Mouse (Mus musculus) layer of hippocampus, postnatal 25 days (tissue): ENCODE data around the gene Flt3l. TPM values are rescaled to one million over a fixed set of nuclear protein-coding genes. Genes with fewer than 3 reads are reported as not detected.
"Not testable (repeated sequence)": the region's sequence is repeated elsewhere in the genome, so short reads cannot be mapped to it uniquely, and the experiment has no call there.

Experiments
- DNase-seq, 2 experiments: peaks; one replicate each; pipeline ENCODE4 v3.0.0; 2022; ENCODE audit warnings: mixed read lengths in 2 of 2, low spot score in 1 of 2; ENCODE audit errors: extremely low spot score in 1 of 2
- total RNA-seq, 2 experiments: library from RNA; stranded (reverse); gene quantifications; 2 replicates each; pipeline ENCODE4 v1.2.3; 2021

Gene Flt3l
- total RNA-seq, 2 experiments from 2014 or later: 4.5 to 8.2 TPM

DNA sequence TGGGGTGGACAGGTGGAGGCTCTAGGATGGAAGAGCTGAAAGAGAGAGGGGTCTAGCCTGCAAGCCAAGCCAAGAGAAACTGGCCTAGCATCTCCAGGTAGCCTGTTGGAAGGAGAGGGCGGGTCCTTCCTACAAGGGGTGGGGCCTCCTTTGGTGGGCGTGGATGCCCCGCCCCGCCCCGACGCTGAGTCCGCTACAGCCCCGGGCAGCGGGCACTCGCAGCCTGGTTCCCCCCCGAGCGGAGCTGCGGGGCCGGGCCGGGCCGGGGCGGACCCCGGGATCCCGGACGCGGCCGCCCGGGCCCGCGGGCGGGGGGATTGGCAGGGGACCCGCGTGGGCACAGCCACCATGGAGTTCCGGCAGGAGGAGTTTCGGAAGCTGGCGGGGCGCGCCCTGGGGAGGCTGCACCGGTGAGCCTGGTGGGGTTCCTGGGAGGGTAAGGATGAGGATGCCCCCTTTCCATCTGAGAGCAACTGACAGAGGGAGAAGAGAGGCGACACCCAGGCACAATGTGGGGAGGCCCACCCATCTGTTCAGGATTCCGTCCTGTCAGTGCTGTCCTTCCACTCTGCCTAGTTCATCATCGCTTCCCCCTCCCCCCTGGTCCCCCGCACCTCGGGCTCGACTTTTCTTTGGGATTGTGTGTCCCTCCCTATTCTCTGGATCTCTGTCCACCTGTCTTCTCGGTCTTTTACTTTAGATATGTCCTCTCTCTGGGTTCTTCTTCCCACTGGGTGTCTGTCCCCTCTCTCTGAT is 27.7 kb upstream of the Flt3l start, which contains the start of gene Slc17a7:
Gene Slc17a7, plus strand, starts transcription at position 215 of the 756 bp plus-strand sequence.
- peak in 1 of 2 experiments; percentile 43 for DNase-seq

GRCm38 (mm10) chr7:45162996-45163615 is 26.9 kb upstream of the Flt3l start:
- DNase-seq: no peak

DNA sequence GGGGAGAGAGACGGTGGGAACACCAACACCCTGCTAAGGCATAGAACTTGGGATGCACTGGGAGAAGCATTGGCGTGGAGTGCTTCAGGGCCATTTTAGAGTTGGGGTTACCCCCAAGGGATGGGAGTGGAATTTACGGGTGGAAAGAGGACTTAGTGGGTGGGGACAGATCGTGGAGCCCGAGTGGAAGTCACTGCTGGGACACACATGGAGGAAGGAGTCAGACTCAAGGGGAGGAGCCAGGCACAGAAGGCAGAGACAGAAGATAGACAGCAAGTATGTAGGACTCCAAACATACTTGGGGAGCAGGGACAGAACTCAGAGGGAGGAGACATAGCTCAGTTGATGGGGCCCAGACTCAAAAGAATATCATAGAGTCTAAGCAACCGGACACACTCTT is 26.3 kb upstream of the Flt3l start:
- no peak for DNase-seq

GRCm38 (mm10) chr7:45161612-45162473 is 25.6 kb upstream of the Flt3l start:
- DNase-seq: peak; percentile 96 to 98

GRCm38 (mm10) chr7:45160866-45161265 is 24.6 kb upstream of the Flt3l start:
- DNase-seq: no peak

DNA sequence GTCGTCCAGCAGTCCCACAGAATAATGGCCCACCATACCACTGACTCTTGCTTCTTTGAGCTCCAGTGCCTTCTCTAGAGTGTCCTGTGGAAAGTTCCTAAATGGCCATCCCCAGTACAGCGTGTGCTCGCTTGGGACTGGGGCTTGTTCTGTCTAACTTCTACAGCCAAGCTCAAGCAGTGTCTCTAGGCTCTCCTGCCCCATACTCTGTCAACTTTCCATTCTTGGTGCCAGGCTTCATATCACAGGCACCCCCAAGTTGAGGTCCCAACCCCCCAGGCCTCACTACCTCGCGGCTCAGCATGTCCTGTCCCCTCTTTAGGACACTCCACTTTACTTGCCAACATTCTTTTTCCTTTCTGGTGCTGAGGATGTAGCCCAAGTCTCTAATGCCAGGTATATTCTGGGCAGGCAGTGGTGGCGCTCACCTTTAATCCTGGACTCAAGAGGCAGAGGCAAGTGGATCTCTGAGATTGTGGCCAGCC is 24.1 kb upstream of the Flt3l start:
- no peak for DNase-seq

DNA sequence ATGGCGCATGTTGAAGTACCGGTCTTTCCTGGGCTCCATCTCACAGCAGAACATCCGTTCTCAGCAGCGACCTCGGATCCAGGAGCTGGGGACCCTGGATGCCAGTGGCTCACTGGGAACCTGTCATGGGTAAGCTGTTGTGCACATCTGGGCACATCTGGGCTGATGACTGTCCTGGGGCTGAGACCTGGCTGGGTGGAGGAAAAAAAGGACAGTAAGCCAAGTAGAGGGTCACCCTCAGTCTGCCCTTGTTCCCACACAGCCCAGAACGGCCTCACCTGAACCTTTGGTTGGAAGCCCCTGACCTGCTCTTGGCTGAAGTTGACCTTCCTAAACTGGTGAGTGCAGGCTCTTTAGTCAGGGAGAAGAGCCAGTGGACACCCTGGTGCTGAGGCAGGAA is 22.8 kb upstream of the Flt3l start:
- DNase-seq: no peak

DNA sequence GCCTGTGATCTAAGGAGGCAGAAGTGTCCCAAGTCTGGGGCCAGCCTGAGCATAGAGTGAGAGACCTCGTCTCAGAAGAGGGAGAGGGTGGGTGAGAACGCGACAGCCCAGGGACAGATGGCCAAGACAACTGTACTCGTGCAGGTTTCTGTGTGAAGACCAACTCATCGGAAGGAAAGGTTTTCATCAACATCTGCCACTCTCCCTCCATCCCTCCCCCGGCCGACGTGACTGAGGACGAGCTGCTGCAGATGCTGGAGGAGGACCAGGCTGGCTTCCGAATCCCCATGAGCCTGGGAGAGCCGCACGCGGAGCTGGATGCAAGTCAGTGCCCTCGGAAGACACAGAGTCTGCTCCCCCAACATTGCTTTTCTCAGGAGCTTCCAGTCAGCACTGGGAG is 21.2 kb upstream of the Flt3l start:
- DNase-seq: no peak

GRCm38 (mm10) chr7:45156206-45156605 is 20.0 kb upstream of the Flt3l start:
- no peak for DNase-seq

DNA sequence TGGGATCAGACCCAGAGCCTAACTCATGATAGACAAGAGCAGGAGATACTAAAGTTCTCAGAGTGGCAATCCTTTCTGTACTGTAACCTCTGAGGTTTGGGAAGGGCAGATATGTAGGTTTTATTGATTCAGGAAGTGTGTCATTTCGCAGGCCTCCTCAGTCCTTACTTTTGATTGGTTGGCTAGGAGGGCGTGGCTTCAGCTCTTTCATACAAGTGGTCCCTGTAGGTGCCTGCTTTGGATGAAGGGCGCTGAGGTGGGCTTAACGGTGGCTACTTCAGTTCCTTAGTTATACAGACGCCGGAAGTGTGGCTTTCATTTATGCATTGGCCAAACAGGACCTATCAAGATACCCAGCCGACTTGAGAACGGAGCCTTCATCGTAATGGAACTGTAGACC is 19.4 kb upstream of the Flt3l start:
- no peak for DNase-seq

GRCm38 (mm10) chr7:45154993-45155514 is 18.8 kb upstream of the Flt3l start:
- DNase-seq: peak in 1 of 2 experiments; percentile 38

DNA sequence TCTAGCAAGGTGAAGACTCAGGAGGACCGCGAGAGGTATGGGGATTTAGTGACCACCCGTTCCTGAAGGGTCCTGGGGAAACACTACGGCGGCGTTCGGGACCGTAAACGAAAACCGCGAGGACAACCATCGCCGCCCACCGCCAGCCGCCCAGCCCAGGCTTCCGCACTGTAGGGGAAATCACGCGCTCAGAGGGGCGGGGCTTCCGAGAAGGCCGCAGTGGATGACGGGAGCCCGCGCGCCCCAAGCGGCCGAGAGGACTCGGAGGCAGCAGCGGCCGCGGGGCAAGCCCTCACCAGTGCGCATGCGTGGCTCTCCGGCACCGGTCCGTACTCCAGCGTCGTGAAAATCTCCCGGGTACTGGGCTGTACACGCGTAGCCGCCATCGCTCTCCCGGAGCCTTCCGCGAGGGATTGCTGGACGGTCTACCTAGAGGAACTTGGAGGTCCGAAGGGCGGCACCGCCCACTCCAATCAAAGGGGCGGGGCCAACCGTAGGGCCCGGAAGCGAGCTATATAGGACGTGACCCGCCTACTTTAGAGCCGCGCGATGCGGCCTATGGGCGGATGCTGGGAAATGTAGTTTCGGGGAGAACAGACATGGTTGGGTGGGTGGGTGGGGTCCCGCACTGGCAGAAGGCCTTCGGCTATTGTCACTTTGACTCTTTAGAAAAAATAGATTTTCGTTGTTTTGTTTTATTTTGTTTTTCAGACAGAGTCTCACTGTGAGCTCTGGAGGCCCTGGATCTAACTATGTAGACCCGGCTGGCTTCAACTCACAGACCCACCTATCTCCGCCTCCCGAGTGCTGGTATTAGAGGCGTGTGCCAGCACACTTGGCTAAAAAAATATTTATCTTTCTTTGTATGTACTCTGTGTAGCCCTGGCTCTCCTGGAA is 18.1 kb upstream of the Flt3l start, which contains the start of the genes Pih1d1 and Aldh16a1:
Gene Pih1d1, plus strand, starts transcription at position 208 of the 897 bp plus-strand sequence.
Gene Aldh16a1, minus strand, starts transcription at position 489 of the 897 bp plus-strand sequence.
- peak; percentile 92 to 99 for DNase-seq

DNA sequence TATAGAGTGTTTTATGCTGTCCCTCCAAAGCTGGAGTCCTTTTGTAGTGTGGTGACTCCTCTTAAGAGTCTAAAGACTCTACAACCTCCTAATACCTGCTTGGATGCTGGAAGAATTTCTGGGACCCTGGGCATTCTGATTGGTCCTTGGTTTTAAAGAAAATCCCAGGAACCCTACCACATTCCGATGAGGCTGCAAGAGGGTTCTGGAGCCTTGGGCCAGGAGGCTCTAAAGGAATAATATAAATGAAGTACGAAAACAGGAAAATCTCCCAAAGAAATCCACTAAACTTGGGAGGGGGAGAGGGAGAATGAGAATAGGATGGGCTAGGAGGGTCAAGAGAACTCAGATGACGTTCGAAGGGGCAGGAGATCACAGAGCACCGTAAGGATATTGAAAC is 17.4 kb upstream of the Flt3l start:
- no peak for DNase-seq

GRCm38 (mm10) chr7:45153052-45153451 is 16.8 kb upstream of the Flt3l start:
- DNase-seq: not testable (repeated sequence)

DNA sequence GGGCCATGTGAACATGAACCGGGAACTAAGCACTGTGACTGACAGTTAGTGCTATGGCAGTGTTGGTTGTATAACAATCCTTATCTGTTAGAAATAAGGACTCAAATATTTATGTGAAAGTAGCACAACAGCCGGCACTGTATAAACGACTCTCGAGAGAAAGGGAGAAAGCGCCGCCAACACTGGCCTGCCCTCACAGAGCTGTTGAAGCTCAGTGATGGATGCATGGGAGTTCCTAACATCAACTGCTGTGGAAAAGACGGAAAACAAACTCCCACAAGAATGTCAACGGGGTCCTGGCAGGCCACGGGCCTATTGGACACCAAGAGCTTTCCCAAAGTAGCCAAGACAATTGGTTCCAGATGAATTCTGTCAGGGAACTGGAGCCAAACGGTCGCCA is 15.1 kb upstream of the Flt3l start:
- DNase-seq: no peak

GRCm38 (mm10) chr7:45150321-45150720 is 14.1 kb upstream of the Flt3l start:
- no peak for DNase-seq

- no peak for DNase-seq
Measured at GRCm38 (mm10) chr7:45149545-45149944, 13.3 kb upstream of the Flt3l start.

DNA sequence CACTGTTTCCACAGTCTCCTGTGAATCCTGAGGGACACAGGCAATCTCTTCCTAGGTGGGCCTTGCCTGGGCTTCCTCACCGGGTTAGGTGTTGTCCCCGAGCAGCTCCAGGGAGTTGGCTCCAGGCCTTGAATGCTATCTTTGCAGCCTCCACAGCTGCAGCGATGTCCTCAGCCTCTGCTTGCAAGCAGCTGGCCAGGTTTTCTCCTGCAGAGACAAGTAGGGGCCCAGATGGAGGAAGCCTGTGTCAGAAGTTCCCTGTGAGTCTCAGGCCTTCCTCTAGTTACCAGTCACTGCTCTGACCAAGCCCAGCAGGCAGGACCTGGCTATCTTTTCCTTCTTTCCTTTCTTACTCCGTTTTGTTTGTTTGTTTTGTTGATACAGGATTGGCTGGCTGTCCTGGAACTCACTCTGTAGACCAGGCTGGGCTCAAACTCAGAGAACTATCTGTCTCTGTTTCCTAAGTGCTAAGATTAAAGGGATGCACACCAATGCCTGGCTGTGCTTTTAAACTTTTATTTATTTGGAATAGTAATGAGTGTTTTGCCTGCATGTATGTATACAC is 12.4 kb upstream of the Flt3l start:
- DNase-seq: no peak

GRCm38 (mm10) chr7:45147899-45148298 is 11.7 kb upstream of the Flt3l start:
- DNase-seq: no peak
